Comparison of ENCODE assay signal across 8 mouse cellular contexts in the genomic region with DNA sequence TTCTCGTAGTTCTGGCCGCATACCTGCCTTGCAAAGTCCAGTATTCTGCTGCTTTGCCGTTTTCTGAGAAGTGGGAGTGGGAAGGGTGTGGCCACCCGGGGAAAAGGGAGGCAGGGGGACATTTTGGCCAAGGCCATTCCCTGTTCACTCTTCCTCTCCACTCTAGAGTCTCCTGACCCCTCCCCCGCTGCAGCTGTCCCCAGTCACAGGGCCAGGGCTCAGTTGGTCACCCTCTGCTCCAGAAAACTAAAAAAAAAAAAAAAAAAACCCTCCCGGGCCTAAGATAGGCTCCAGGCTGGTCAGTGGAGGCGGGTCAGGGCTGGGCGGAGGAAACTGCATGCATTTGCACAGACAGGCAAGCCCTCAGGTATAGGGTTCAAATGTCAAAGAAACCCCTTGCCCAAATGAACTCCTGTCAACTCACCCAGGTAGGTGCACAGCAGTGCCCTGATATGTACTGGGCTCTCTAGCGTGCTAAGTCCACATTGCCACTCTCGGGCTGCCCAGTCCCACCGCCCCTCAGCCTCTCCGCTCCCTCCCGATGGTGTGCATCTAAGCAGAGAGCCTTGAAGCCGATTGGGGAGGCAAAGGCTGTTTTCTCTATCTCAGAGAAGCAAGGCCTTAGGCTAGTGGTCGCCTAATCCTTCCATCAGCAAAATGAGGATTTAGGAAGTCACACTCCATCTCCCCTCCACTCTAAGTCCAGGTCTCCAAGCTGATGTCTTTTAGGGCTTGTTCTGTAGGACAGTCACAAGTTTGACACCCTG. TPM values are rescaled to one million over a fixed set of nuclear protein-coding genes. Genes with fewer than 3 reads are reported as not detected.
DNase-seq lines count a peak whose midpoint lies in the region; ATAC-seq lines count a peak whose summit lies in the region.

No protein-coding gene starts in this region.

- H3K36me3 ChIP-seq in megakaryocyte, embryonic 14.5 days (replicated peaks; ENCODE audit: low read length): peaks cover 12% of the 10 kb centered on the region
- peaks cover 20% of the 10 kb centered on the region for H3K36me3 ChIP-seq in embryonic facial prominence, embryonic 15.5 days
- peaks cover 11% of the 10 kb centered on the region; the same call in 1 of the 2 replicates for H3K36me3 ChIP-seq in hindbrain, embryonic 10.5 days
- peaks cover 19% of the 10 kb centered on the region for H3K36me3 ChIP-seq in limb, embryonic 15.5 days
- no peaks in the 10 kb centered on the region for H3K36me3 ChIP-seq in neural tube, embryonic 11.5 days (ENCODE audit: control insufficient read depth, insufficient read depth, low read length)

- H3K27ac ChIP-seq in embryonic facial prominence, embryonic 15.5 days (replicated peaks): peak overlapping the region; percentile 98
- H3K27ac ChIP-seq in hindbrain, embryonic 10.5 days: peak overlapping the region; percentile 76
- peak overlapping the region; percentile 96 for H3K27ac ChIP-seq in limb, embryonic 15.5 days
- no peak overlapping the region for H3K27ac ChIP-seq in neural tube, embryonic 11.5 days (ENCODE audit: low read depth, low read length)

- peaks cover 1% of the 10 kb centered on the region; the same call in 1 of the 2 replicates for H3K9me3 ChIP-seq in megakaryocyte, embryonic 14.5 days
- H3K9me3 ChIP-seq in embryonic facial prominence, embryonic 15.5 days (replicated peaks): no peaks in the 10 kb centered on the region
- H3K9me3 ChIP-seq in hindbrain, embryonic 10.5 days: no peaks in the 10 kb centered on the region
- no peaks in the 10 kb centered on the region for H3K9me3 ChIP-seq in limb, embryonic 15.5 days
- H3K9me3 ChIP-seq in neural tube, embryonic 11.5 days (ENCODE audit: control insufficient read depth, low read length): no peaks in the 10 kb centered on the region

- peak overlapping the region; percentile 71 for H3K4me2 ChIP-seq in embryonic facial prominence, embryonic 15.5 days (replicated peaks)
- peak overlapping the region; percentile 65 for H3K4me2 ChIP-seq in limb, embryonic 15.5 days
- peak overlapping the region; percentile 57 for H3K4me2 ChIP-seq in neural tube, embryonic 11.5 days (ENCODE audit: low read depth)

- peaks cover 15% of the 10 kb centered on the region for H3K27me3 ChIP-seq in megakaryocyte, embryonic 14.5 days (replicated peaks)
- H3K27me3 ChIP-seq in embryonic facial prominence, embryonic 15.5 days: no peaks in the 10 kb centered on the region
- peaks cover 15% of the 10 kb centered on the region for H3K27me3 ChIP-seq in hindbrain, embryonic 10.5 days (ENCODE audit: insufficient read depth, poor library complexity, severe bottlenecking)
- no peaks in the 10 kb centered on the region for H3K27me3 ChIP-seq in limb, embryonic 15.5 days
- peaks cover 4% of the 10 kb centered on the region; the same call in 1 of the 2 replicates for H3K27me3 ChIP-seq in neural tube, embryonic 11.5 days (ENCODE audit: control insufficient read depth, insufficient read depth, low read length)

- H3K4me3 ChIP-seq in megakaryocyte, embryonic 14.5 days (replicated peaks): peak overlapping the region; percentile 89
- H3K4me3 ChIP-seq in embryonic facial prominence, embryonic 15.5 days (replicated peaks): peak overlapping the region; percentile 65
- peak overlapping the region; percentile 47 for H3K4me3 ChIP-seq in hindbrain, embryonic 10.5 days
- H3K4me3 ChIP-seq in limb, embryonic 15.5 days: peak overlapping the region; percentile 61
- H3K4me3 ChIP-seq in neural tube, embryonic 11.5 days (ENCODE audit: low read depth, low read length): peak overlapping the region; percentile 30

- peak; percentile 29 for DNase-seq in hindbrain, embryonic 10.5 days (ENCODE audit: low spot score)
- no peak for DNase-seq in neural tube, embryonic 11.5 days (ENCODE audit: low spot score)
- no peak for DNase-seq in layer of hippocampus, adult 8-10 months (ENCODE audit: low spot score in 2 of 2)
- no peak for DNase-seq in T-cell, adult 2 months (ENCODE audit: low spot score)

- H3K9ac ChIP-seq in embryonic facial prominence, embryonic 15.5 days: peak overlapping the region; percentile 47
- H3K9ac ChIP-seq in limb, embryonic 15.5 days: peak overlapping the region; percentile 70
- H3K9ac ChIP-seq in neural tube, embryonic 11.5 days (ENCODE audit: low read length): no peak overlapping the region

- ATAC-seq in megakaryocyte, adult 5-6 weeks (ENCODE audit: poor library complexity, severe bottlenecking): no peak
- ATAC-seq in embryonic facial prominence, embryonic 15.5 days (ENCODE audit: insufficient number of reproducible peaks, low FRiP score, low TSS enrichment, low read depth): no peak
- no peak for ATAC-seq in limb, embryonic 15.5 days (ENCODE audit: insufficient number of reproducible peaks, low FRiP score, low TSS enrichment, low read depth)
- ATAC-seq in neural tube, embryonic 11.5 days (ENCODE audit: insufficient read depth, low FRiP score, low TSS enrichment): no peak

- 12% methylated on average over 15 of the region's 15 CpGs for WGBS in embryonic facial prominence, embryonic 15.5 days
- 20% methylated on average over 15 of the region's 15 CpGs for WGBS in hindbrain, embryonic 10.5 days
- 10% methylated on average over 15 of the region's 15 CpGs for WGBS in limb, embryonic 15.5 days
- WGBS in neural tube, embryonic 11.5 days: 20% methylated on average over 15 of the region's 15 CpGs

- peaks cover 89% of the 10 kb centered on the region for H3K4me1 ChIP-seq in megakaryocyte, embryonic 14.5 days
- peaks cover 53% of the 10 kb centered on the region for H3K4me1 ChIP-seq in embryonic facial prominence, embryonic 15.5 days
- H3K4me1 ChIP-seq in hindbrain, embryonic 10.5 days (replicated peaks): peaks cover 47% of the 10 kb centered on the region
- peaks cover 58% of the 10 kb centered on the region for H3K4me1 ChIP-seq in limb, embryonic 15.5 days
- peaks cover 23% of the 10 kb centered on the region for H3K4me1 ChIP-seq in neural tube, embryonic 11.5 days (ENCODE audit: control insufficient read depth, insufficient read depth, low read length)

RNA-seq across cellular contexts. Expression of gene Lgals1, which starts 0.7 kb away (rescaled TPM):
- polyA plus RNA-seq in megakaryocyte, embryonic 14.5 days (2012; ENCODE audit: insufficient read depth, low replicate concordance): 75.3 and 689 TPM in 2 replicates
- 851 and 870 TPM in 2 replicates for total RNA-seq in megakaryocyte, adult 5-6 weeks (2015)
- 1,185 and 1,205 TPM in 2 replicates for total RNA-seq in megakaryocyte, adult 5-6 weeks (2017)
- polyA plus RNA-seq in embryonic facial prominence, embryonic 15.5 days (2015; fragmentation: Nextera tagmentation; extraction: Ambion mirVana): 2,635 and 2,725 TPM in 2 replicates
- polyA plus RNA-seq in hindbrain, embryonic 10.5 days (2016; fragmentation: Nextera tagmentation; extraction: Ambion mirVana): 305 and 403 TPM in 2 replicates
- 2,795 and 2,816 TPM in 2 replicates for polyA plus RNA-seq in limb, embryonic 15.5 days (2015; fragmentation: Nextera tagmentation; extraction: Ambion mirVana)
- 263 and 311 TPM in 2 replicates for polyA plus RNA-seq in neural tube, embryonic 11.5 days (2014; fragmentation: Nextera tagmentation; extraction: Ambion mirVana)
- 10 to 100 TPM; 16.9 to 40.3 (median 28.2) TPM for total RNA-seq in layer of hippocampus, adult 8-10 months (2022)

RNA-seq across cellular contexts. Expression of gene Nol12, which starts 7.5 kb away (rescaled TPM):
- 16.3 and 19.1 TPM in 2 replicates for polyA plus RNA-seq in megakaryocyte, embryonic 14.5 days (2012; ENCODE audit: insufficient read depth, low replicate concordance)
- total RNA-seq in megakaryocyte, adult 5-6 weeks (2015): 28.2 and 32.4 TPM in 2 replicates
- 12.6 and 16.0 TPM in 2 replicates for total RNA-seq in megakaryocyte, adult 5-6 weeks (2017)
- polyA plus RNA-seq in embryonic facial prominence, embryonic 15.5 days (2015; fragmentation: Nextera tagmentation; extraction: Ambion mirVana): 52.7 and 53.7 TPM in 2 replicates
- 64.1 and 68.0 TPM in 2 replicates for polyA plus RNA-seq in hindbrain, embryonic 10.5 days (2016; fragmentation: Nextera tagmentation; extraction: Ambion mirVana)
- polyA plus RNA-seq in limb, embryonic 15.5 days (2015; fragmentation: Nextera tagmentation; extraction: Ambion mirVana): 53.2 and 55.2 TPM in 2 replicates
- 55.9 and 58.8 TPM in 2 replicates for polyA plus RNA-seq in neural tube, embryonic 11.5 days (2014; fragmentation: Nextera tagmentation; extraction: Ambion mirVana)
- total RNA-seq in layer of hippocampus, adult 8-10 months (2022): 10 to 100 TPM; 34.4 to 41.8 (median 37.7) TPM

RNA-seq across cellular contexts. Expression of gene Pdxp, which starts 13.5 kb away (rescaled TPM):
- polyA plus RNA-seq in megakaryocyte, embryonic 14.5 days (2012; ENCODE audit: insufficient read depth, low replicate concordance): 8.6 and 29.8 TPM in 2 replicates
- 3.5 and 5.1 TPM in 2 replicates for total RNA-seq in megakaryocyte, adult 5-6 weeks (2015)
- total RNA-seq in megakaryocyte, adult 5-6 weeks (2017): 2.1 and 2.6 TPM in 2 replicates
- polyA plus RNA-seq in embryonic facial prominence, embryonic 15.5 days (2015; fragmentation: Nextera tagmentation; extraction: Ambion mirVana): 17.3 and 19.9 TPM in 2 replicates
- polyA plus RNA-seq in hindbrain, embryonic 10.5 days (2016; fragmentation: Nextera tagmentation; extraction: Ambion mirVana): 29.5 and 33.9 TPM in 2 replicates
- 13.0 and 15.0 TPM in 2 replicates for polyA plus RNA-seq in limb, embryonic 15.5 days (2015; fragmentation: Nextera tagmentation; extraction: Ambion mirVana)
- 34.9 and 36.0 TPM in 2 replicates for polyA plus RNA-seq in neural tube, embryonic 11.5 days (2014; fragmentation: Nextera tagmentation; extraction: Ambion mirVana)
- total RNA-seq in layer of hippocampus, adult 8-10 months (2022): 100 to 1,000 TPM; 140 to 156 (median 148) TPM

RNA-seq across cellular contexts. Expression of gene Triobp, which starts 20.3 kb away (rescaled TPM):
- 97.8 and 237 TPM in 2 replicates for polyA plus RNA-seq in megakaryocyte, embryonic 14.5 days (2012; ENCODE audit: insufficient read depth, low replicate concordance)
- 99.4 and 106 TPM in 2 replicates for total RNA-seq in megakaryocyte, adult 5-6 weeks (2015)
- total RNA-seq in megakaryocyte, adult 5-6 weeks (2017): 36.6 and 41.5 TPM in 2 replicates
- polyA plus RNA-seq in embryonic facial prominence, embryonic 15.5 days (2015; fragmentation: Nextera tagmentation; extraction: Ambion mirVana): 54.6 and 61.4 TPM in 2 replicates
- 45.8 and 48.0 TPM in 2 replicates for polyA plus RNA-seq in hindbrain, embryonic 10.5 days (2016; fragmentation: Nextera tagmentation; extraction: Ambion mirVana)
- polyA plus RNA-seq in limb, embryonic 15.5 days (2015; fragmentation: Nextera tagmentation; extraction: Ambion mirVana): 54.8 and 59.2 TPM in 2 replicates
- 42.4 and 46.4 TPM in 2 replicates for polyA plus RNA-seq in neural tube, embryonic 11.5 days (2014; fragmentation: Nextera tagmentation; extraction: Ambion mirVana)
- total RNA-seq in layer of hippocampus, adult 8-10 months (2022): 10 to 100 TPM in 2 of 4 experiments, 1 to 10 TPM in 2; 7.0 to 14.1 (median 11.5) TPM

RNA-seq across cellular contexts. Expression of gene Sh3bp1, which starts 27.6 kb away (rescaled TPM):
- 1,441 and 3,817 TPM in 2 replicates for polyA plus RNA-seq in megakaryocyte, embryonic 14.5 days (2012; ENCODE audit: insufficient read depth, low replicate concordance)
- 46.5 and 53.3 TPM in 2 replicates for total RNA-seq in megakaryocyte, adult 5-6 weeks (2015)
- total RNA-seq in megakaryocyte, adult 5-6 weeks (2017): 34.0 and 38.2 TPM in 2 replicates
- polyA plus RNA-seq in embryonic facial prominence, embryonic 15.5 days (2015; fragmentation: Nextera tagmentation; extraction: Ambion mirVana): 56.7 and 68.1 TPM in 2 replicates
- 23.8 and 24.7 TPM in 2 replicates for polyA plus RNA-seq in hindbrain, embryonic 10.5 days (2016; fragmentation: Nextera tagmentation; extraction: Ambion mirVana)
- polyA plus RNA-seq in limb, embryonic 15.5 days (2015; fragmentation: Nextera tagmentation; extraction: Ambion mirVana): 55.2 and 61.1 TPM in 2 replicates
- polyA plus RNA-seq in neural tube, embryonic 11.5 days (2014; fragmentation: Nextera tagmentation; extraction: Ambion mirVana): 14.4 and 15.3 TPM in 2 replicates
- 10 to 100 TPM; 28.9 to 33.0 (median 31.8) TPM for total RNA-seq in layer of hippocampus, adult 8-10 months (2022)

Comparison
In these comparisons a context has a peak if more than half of its experiments do, and no peak if none do; other contexts are left out.
1. H3K4me3 ChIP-seq: peak in every context shown above with its lines; median percentile 89 in megakaryocyte, embryonic 14.5 days; 65 in embryonic facial prominence, embryonic 15.5 days; 61 in limb, embryonic 15.5 days; 47 in hindbrain, embryonic 10.5 days; 30 in neural tube, embryonic 11.5 days.